Mouse (Mus musculus): Measurements from ENCODE around the gene Ypel4. TPM values are rescaled to one million over a fixed set of nuclear protein-coding genes. Genes with fewer than 3 reads are reported as not detected.
A peak's percentile ranks its signal among the peaks of the same experiment; 100 is the strongest.
"Not testable (repeated sequence)": the region's sequence is repeated elsewhere in the genome, so short reads cannot be mapped to it uniquely, and the experiment has no call there.

Ypel4 gene
- polyA plus RNA-seq, 1 experiment from 2014 or later: 10.5 TPM

DNA sequence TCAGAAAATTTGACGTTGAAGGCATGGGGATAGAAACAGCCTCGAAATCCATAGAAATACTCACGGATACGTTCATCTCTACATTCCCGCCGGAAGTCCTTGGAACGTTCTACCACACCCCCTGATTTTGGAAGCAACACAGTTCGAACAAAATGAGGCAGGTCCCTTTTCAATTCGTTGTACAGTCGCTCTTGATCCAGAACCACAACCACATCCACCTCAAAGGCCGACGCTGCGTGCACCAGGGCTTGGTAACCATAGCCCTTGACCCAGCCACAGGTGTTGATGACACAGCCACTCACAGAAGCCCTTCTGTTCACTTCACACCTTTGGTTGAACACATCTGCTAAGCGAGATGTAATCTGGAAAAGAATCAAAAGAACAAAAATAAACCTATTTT, 10.0 kb upstream of the Ypel4 start:
- Histone ChIP-seq H3K27me3 (ENCODE audit: control insufficient read depth, insufficient read depth, low read length) (no peaks in the 10 kb centered on the region), H3K4me2 (ENCODE audit: low read depth) (no peak overlapping the region), H3K36me3 (ENCODE audit: control insufficient read depth, insufficient read depth, low read length) (peaks cover 2% of the 10 kb centered on the region; the same call in 1 of the 2 replicates), H3K9ac (ENCODE audit: low read length) (no peak overlapping the region), H3K9me3 (ENCODE audit: control insufficient read depth, low read length) (no peaks in the 10 kb centered on the region), H3K4me1 (ENCODE audit: control insufficient read depth, insufficient read depth, low read length) (no peaks in the 10 kb centered on the region), H3K27ac (ENCODE audit: low read depth, low read length) (no peak overlapping the region), H3K4me3 (ENCODE audit: low read depth, low read length) (no peak overlapping the region)
- WGBS: 93% methylated on average over 14 of the region's 14 CpGs
- DNase-seq (ENCODE audit: low spot score) (no peak), ATAC-seq (ENCODE audit: insufficient read depth, low FRiP score, low TSS enrichment) (no peak)

DNA sequence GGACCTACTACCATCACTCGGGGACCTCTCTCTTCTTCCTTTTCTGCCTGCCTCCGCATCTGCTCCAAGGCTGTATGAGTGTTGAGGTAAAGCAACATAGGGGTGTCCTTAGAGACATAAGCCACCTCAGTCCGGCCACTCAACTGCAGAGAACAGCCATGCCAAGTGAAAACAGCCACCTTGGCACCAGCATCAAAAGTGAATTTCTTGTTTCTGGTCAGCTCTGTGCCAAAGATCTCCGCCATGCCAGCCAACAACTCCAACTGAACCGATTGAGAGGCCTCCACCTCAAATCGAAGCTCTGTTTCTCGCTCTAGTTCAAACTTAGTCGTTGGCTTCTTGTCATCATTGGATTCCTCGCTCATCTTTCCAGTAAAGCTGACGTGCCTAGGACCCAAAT, 8.1 kb upstream of the Ypel4 start:
- ATAC-seq (ENCODE audit: insufficient read depth, low FRiP score, low TSS enrichment): no peak
- no peak overlapping the region for H3K27ac ChIP-seq (ENCODE audit: low read depth, low read length)
- DNase-seq (ENCODE audit: low spot score): no peak
- H3K36me3 ChIP-seq (ENCODE audit: control insufficient read depth, insufficient read depth, low read length): peaks cover 2% of the 10 kb centered on the region; the same call in 1 of the 2 replicates
- 0 out of 2 replicates have a peak overlapping the region, but pooled peaks have one; percentile 1 for H3K4me2 ChIP-seq (ENCODE audit: low read depth)
- WGBS: 92% methylated on average over 10 of the region's 10 CpGs
- no peaks in the 10 kb centered on the region for H3K27me3 ChIP-seq (ENCODE audit: control insufficient read depth, insufficient read depth, low read length)
- no peak overlapping the region for H3K9ac ChIP-seq (ENCODE audit: low read length)
- no peaks in the 10 kb centered on the region for H3K4me1 ChIP-seq (ENCODE audit: control insufficient read depth, insufficient read depth, low read length)
- H3K9me3 ChIP-seq (ENCODE audit: control insufficient read depth, low read length): no peaks in the 10 kb centered on the region
- no peak overlapping the region for H3K4me3 ChIP-seq (ENCODE audit: low read depth, low read length)

DNA sequence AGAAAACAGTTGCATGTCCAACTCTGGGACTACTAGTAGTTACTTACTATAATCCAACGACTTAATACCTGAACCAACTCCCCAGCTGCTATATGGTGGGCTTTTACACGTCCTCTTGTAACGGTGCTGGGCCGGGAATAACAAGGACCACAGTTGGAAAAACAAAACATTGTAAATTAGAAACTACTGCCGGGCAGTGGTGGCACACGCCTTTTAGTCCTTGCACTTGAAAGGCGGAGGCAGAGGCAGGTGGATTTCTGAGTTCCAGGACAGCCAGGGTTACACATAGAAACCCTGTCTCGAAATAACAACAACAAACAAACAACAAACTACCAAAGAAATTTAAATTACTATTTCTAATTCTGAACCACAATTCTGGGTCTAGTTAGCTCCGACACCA, 7.1 kb upstream of the Ypel4 start:
- whole genome bisulfite sequencing: 3% methylated on average over 9 of the region's 9 CpGs
- no peak for DNase-seq (ENCODE audit: low spot score)
- H3K36me3 ChIP-seq (ENCODE audit: control insufficient read depth, insufficient read depth, low read length): peaks cover 2% of the 10 kb centered on the region; the same call in 1 of the 2 replicates
- peak overlapping the region; percentile 68 for H3K4me2 ChIP-seq (ENCODE audit: low read depth)
- no peaks in the 10 kb centered on the region for H3K27me3 ChIP-seq (ENCODE audit: control insufficient read depth, insufficient read depth, low read length)
- peak overlapping the region; percentile 59 for H3K4me3 ChIP-seq (ENCODE audit: low read depth, low read length)
- peak; percentile 4; the same call in 1 of the 2 replicates for ATAC-seq (ENCODE audit: insufficient read depth, low FRiP score, low TSS enrichment)
- peak overlapping the region; percentile 37 for H3K9ac ChIP-seq (ENCODE audit: low read length)
- H3K27ac ChIP-seq (ENCODE audit: low read depth, low read length): no peak overlapping the region
- H3K4me1 ChIP-seq (ENCODE audit: control insufficient read depth, insufficient read depth, low read length): no peaks in the 10 kb centered on the region
- no peaks in the 10 kb centered on the region for H3K9me3 ChIP-seq (ENCODE audit: control insufficient read depth, low read length)

DNA sequence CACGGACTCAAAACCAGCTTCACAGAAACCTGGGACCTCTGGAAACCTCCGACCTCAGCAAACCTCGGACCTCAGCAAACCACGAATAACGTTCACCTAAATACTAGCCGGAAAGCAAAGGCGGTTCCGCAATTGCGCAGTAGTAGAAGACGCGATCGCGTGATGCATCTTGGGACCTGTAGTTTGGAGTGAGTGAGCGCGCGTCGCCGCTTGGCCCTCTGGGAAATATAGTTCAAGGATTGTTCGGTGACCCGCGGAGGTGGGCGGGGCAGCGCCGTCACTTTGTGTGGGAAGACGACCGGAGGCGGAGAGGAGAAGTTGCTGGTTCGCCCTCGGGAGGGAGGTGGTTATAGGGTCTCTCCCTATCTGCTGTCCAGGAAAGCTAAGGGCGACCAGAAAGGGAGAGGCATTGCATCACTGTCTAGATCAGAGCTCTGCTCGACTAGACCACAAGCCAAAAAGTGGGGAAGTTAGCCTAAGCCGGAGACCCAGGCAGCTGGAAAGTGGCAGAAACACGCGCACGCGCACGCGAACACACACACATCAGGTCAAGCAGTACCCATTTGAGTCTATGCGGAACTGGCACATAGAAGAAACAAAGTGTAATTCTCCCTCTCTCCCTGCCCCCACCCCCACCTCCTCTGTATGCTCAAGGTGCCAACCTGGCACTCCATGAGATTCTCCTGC, 6.5 kb upstream of the Ypel4 start, which contains the start of gene Clp1:
Gene Clp1, minus strand, starts transcription at position 179 of the 687 bp plus-strand sequence.
- Histone ChIP-seq H3K4me3 (ENCODE audit: low read depth, low read length) (peak within 1 kb of the TSS; percentile 59), H3K4me2 (ENCODE audit: low read depth) (peak within 1 kb of the TSS; percentile 68), H3K27me3 (ENCODE audit: control insufficient read depth, insufficient read depth, low read length) (no peaks in the 10 kb centered on the region), H3K9me3 (ENCODE audit: control insufficient read depth, low read length) (no peaks in the 10 kb centered on the region), H3K27ac (ENCODE audit: low read depth, low read length) (0 out of 2 replicates have a peak within 1 kb of the TSS, but pooled peaks have one; percentile 45), H3K9ac (ENCODE audit: low read length) (peak within 1 kb of the TSS; percentile 54), H3K4me1 (ENCODE audit: control insufficient read depth, insufficient read depth, low read length) (no peaks in the 10 kb centered on the region), H3K36me3 (ENCODE audit: control insufficient read depth, insufficient read depth, low read length) (peaks cover 2% of the 10 kb centered on the region; the same call in 1 of the 2 replicates)
- WGBS: under 1% methylated on average over 39 of the region's 39 CpGs
- peak; percentile 97 for DNase-seq (ENCODE audit: low spot score)
- ATAC-seq (ENCODE audit: insufficient read depth, low FRiP score, low TSS enrichment): peak; percentile 96

DNA sequence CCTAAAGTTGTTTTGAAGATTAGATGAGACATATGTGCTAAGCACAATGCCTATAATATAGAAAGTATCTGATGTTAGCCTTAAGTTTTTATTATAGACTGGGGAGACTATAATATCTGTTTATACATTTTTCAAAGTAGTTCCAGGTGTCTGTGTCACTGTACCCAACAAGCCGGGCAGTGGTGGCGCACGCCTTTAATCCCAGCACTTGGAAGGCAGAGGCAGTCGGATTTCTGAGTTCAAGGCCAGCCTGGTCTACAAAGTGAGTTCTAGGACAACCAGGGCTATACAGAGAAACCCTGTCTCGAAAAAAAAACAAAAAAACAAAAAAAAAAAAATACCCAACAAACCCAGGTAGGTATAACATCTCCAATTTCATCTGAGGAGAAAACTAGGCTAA, 5.7 kb upstream of the Ypel4 start:
- H3K4me3 ChIP-seq (ENCODE audit: low read depth, low read length); H3K36me3 ChIP-seq (ENCODE audit: control insufficient read depth, insufficient read depth, low read length); H3K4me1 ChIP-seq (ENCODE audit: control insufficient read depth, insufficient read depth, low read length); ATAC-seq (ENCODE audit: insufficient read depth, low FRiP score, low TSS enrichment); H3K27ac ChIP-seq (ENCODE audit: low read depth, low read length); H3K4me2 ChIP-seq (ENCODE audit: low read depth); H3K9me3 ChIP-seq (ENCODE audit: control insufficient read depth, low read length); DNase-seq (ENCODE audit: low spot score); H3K9ac ChIP-seq (ENCODE audit: low read length); H3K27me3 ChIP-seq (ENCODE audit: control insufficient read depth, insufficient read depth, low read length): not testable (repeated sequence)
- WGBS: 84% methylated on average over 5 of the region's 5 CpGs

DNA sequence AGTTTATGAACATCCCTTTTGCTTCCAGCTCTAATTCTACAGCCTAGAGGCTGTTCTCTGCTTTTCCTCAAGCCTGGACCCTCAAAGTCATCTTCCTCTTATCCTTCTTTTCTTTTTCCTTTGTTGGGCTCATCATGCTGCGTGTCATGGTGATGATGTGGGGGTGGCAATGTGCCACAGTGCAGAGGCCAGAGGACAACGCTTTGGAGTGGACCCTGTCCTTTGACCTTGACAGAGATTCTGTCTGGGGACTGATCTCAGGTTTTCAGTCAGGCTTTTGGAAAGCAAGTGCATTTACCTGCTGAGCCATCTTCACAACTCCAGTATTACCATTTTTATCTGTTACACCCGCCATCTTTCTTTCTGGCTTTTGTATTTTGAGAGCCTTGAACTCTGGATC, 2.7 kb upstream of the Ypel4 start:
- no peak for ATAC-seq (ENCODE audit: insufficient read depth, low FRiP score, low TSS enrichment)
- no peak for DNase-seq (ENCODE audit: low spot score)
- no peak overlapping the region for H3K27ac ChIP-seq (ENCODE audit: low read depth, low read length)
- H3K4me2 ChIP-seq (ENCODE audit: low read depth): no peak overlapping the region
- H3K4me3 ChIP-seq (ENCODE audit: low read depth, low read length): no peak overlapping the region
- no peaks in the 10 kb centered on the region for H3K27me3 ChIP-seq (ENCODE audit: control insufficient read depth, insufficient read depth, low read length)
- H3K36me3 ChIP-seq (ENCODE audit: control insufficient read depth, insufficient read depth, low read length): no peaks in the 10 kb centered on the region
- H3K9ac ChIP-seq (ENCODE audit: low read length): no peak overlapping the region
- H3K9me3 ChIP-seq (ENCODE audit: control insufficient read depth, low read length): no peaks in the 10 kb centered on the region
- peaks cover 12% of the 10 kb centered on the region for H3K4me1 ChIP-seq (ENCODE audit: control insufficient read depth, insufficient read depth, low read length)
- WGBS: 78% methylated on average over 3 of the region's 3 CpGs

DNA sequence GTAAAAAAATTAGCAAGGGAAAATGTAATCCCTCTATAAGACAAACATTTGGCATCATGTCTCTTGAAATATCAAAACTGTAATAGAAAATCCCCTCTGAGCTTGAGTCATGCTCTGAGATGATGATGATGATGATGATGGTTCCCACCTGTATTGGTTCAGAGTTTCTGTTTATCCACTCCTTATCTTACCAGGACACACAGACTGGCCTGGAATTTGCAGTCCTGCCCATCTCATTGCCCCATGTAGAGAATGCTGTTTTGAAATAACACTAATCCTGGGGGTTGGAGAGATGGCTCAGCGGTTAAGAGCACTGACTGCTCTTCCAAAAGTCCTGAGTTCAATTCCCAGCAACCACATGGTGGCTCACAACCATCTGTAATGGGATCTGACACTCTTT, 1.5 kb upstream of the Ypel4 start:
- no peak for ATAC-seq (ENCODE audit: insufficient read depth, low FRiP score, low TSS enrichment)
- H3K4me2 ChIP-seq (ENCODE audit: low read depth): no peak overlapping the region
- H3K27me3 ChIP-seq (ENCODE audit: control insufficient read depth, insufficient read depth, low read length): no peaks in the 10 kb centered on the region
- no peaks in the 10 kb centered on the region for H3K36me3 ChIP-seq (ENCODE audit: control insufficient read depth, insufficient read depth, low read length)
- no peak for DNase-seq (ENCODE audit: low spot score)
- H3K9ac ChIP-seq (ENCODE audit: low read length): no peak overlapping the region
- peaks cover 21% of the 10 kb centered on the region for H3K4me1 ChIP-seq (ENCODE audit: control insufficient read depth, insufficient read depth, low read length)
- H3K9me3 ChIP-seq (ENCODE audit: control insufficient read depth, low read length): no peaks in the 10 kb centered on the region
- H3K4me3 ChIP-seq (ENCODE audit: low read depth, low read length): no peak overlapping the region
- WGBS: 75% methylated on average over 1 of the region's 1 CpGs
- H3K27ac ChIP-seq (ENCODE audit: low read depth, low read length): no peak overlapping the region

DNA sequence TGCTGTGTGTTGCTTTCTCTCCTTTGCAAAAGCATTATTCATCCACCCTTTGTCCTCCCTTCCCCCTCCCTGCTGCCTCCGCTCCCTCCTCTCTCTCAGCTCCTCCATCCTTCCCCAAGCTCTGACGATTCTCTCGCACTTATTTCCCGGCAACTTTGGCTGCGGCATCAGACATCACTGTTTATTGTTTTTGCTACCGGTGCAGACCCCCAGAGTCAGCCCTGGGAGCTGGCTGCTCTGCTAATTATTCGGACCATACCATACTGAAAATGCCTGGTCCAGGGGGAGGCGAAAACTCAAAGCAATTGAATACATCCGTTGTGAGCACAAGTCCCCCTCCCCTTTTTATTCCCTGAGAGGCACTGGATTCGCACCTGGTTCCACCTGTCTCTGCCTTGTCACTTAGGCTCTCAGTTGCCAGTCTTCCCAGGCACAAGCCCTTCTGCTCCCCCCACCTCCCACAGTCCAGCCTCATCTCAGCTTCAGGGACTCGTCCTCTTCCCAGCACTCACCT, 550 bp downstream of the Ypel4 start:
- ATAC-seq (ENCODE audit: insufficient read depth, low FRiP score, low TSS enrichment) (peak; percentile 32), DNase-seq (ENCODE audit: low spot score) (peak; percentile 66)
- peak overlapping the region; percentile 80 for H3K9ac ChIP-seq (ENCODE audit: low read length)
- H3K4me3 ChIP-seq (ENCODE audit: low read depth, low read length): peak overlapping the region; percentile 47
- no peaks in the 10 kb centered on the region for H3K27me3 ChIP-seq (ENCODE audit: control insufficient read depth, insufficient read depth, low read length)
- WGBS: 0% methylated on average over 11 of the region's 11 CpGs
- H3K9me3 ChIP-seq (ENCODE audit: control insufficient read depth, low read length): no peaks in the 10 kb centered on the region
- H3K4me1 ChIP-seq (ENCODE audit: control insufficient read depth, insufficient read depth, low read length): peaks cover 35% of the 10 kb centered on the region
- H3K27ac ChIP-seq (ENCODE audit: low read depth, low read length): peak overlapping the region; percentile 35; the same call in 1 of the 2 replicates
- no peaks in the 10 kb centered on the region for H3K36me3 ChIP-seq (ENCODE audit: control insufficient read depth, insufficient read depth, low read length)
- H3K4me2 ChIP-seq (ENCODE audit: low read depth): peak overlapping the region; percentile 74

DNA sequence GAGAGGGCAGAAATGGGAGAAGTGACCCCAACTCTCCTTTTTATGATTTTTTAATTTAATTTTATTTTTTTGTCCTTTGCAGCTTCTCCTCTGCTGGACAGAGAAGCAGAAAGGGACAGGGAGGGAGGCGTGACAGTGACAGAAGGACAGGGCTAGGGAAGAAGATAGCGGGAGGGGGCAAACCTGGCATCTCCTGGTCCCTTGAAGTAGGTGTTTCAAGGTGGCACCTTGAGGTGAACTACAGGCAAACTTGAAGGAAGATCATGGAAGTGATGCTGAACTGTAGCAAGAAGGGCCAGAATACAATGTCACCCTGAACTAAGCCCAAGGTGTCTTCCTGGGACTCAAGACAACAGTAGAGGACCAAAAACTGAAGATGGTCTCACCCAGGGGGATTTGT, 1.1 kb downstream of the Ypel4 start:
- Histone ChIP-seq H3K4me1 (ENCODE audit: control insufficient read depth, insufficient read depth, low read length) (peaks cover 39% of the 10 kb centered on the region), H3K9me3 (ENCODE audit: control insufficient read depth, low read length) (no peaks in the 10 kb centered on the region), H3K27me3 (ENCODE audit: control insufficient read depth, insufficient read depth, low read length) (no peaks in the 10 kb centered on the region), H3K27ac (ENCODE audit: low read depth, low read length) (peak overlapping the region; percentile 31; the same call in 1 of the 2 replicates), H3K4me3 (ENCODE audit: low read depth, low read length) (peak overlapping the region; percentile 47), H3K36me3 (ENCODE audit: control insufficient read depth, insufficient read depth, low read length) (no peaks in the 10 kb centered on the region), H3K4me2 (ENCODE audit: low read depth) (peak overlapping the region; percentile 74), H3K9ac (ENCODE audit: low read length) (peak overlapping the region; percentile 80)
- 0% methylated on average over 2 of the region's 2 CpGs for WGBS
- DNase-seq (ENCODE audit: low spot score): no peak
- ATAC-seq (ENCODE audit: insufficient read depth, low FRiP score, low TSS enrichment): no peak
